Mouse (Mus musculus): ENCODE measurements around the gene Apobec2. TPM values are rescaled to one million over a fixed set of nuclear protein-coding genes. Genes with fewer than 3 reads are reported as not detected.

The Apobec2 gene
- polyA plus RNA-seq, 1 experiment from 2014 or later = 0.43 TPM

GRCm38 (mm10) chr17:48427852-48428530, 4.7 kb downstream of the Apobec2 start:
- no peaks in the 10 kb centered on the region for H3K9me3 ChIP-seq (ENCODE audit: control insufficient read depth, low read length)
- H3K4me3 ChIP-seq (replicated peaks; ENCODE audit: low read length) = no peak overlapping the region
- peaks cover 10% of the 10 kb centered on the region for H3K4me1 ChIP-seq (replicated peaks; ENCODE audit: control insufficient read depth, insufficient read depth, low read length)
- no peak for ATAC-seq
- H3K4me2 ChIP-seq (ENCODE audit: low read length) = no peak overlapping the region
- no peaks in the 10 kb centered on the region for H3K27me3 ChIP-seq (replicated peaks; ENCODE audit: control insufficient read depth, insufficient read depth, low read length)
- no peak overlapping the region for H3K27ac ChIP-seq (ENCODE audit: low read length)
- 86% methylated on average over 11 of the region's 11 CpGs for WGBS
- no peaks in the 10 kb centered on the region for H3K36me3 ChIP-seq (ENCODE audit: control insufficient read depth, insufficient read depth)
- no peak overlapping the region for H3K9ac ChIP-seq (replicated peaks; ENCODE audit: low read depth, low read length)

- WGBS = 79% methylated on average over 13 of the region's 13 CpGs
- no peak overlapping the region for H3K4me2 ChIP-seq (ENCODE audit: low read length)
- H3K9me3 ChIP-seq (ENCODE audit: control insufficient read depth, low read length) = no peaks in the 10 kb centered on the region
- no peak overlapping the region for H3K4me3 ChIP-seq (replicated peaks; ENCODE audit: low read length)
- H3K27ac ChIP-seq (ENCODE audit: low read length) = no peak overlapping the region
- H3K36me3 ChIP-seq (ENCODE audit: control insufficient read depth, insufficient read depth) = no peaks in the 10 kb centered on the region
- H3K9ac ChIP-seq (replicated peaks; ENCODE audit: low read depth, low read length) = no peak overlapping the region
- no peaks in the 10 kb centered on the region for H3K27me3 ChIP-seq (replicated peaks; ENCODE audit: control insufficient read depth, insufficient read depth, low read length)
- ATAC-seq = no peak
- H3K4me1 ChIP-seq (replicated peaks; ENCODE audit: control insufficient read depth, insufficient read depth, low read length) = peaks cover 7% of the 10 kb centered on the region; the same call in 1 of the 2 replicates
Observed at GRCm38 (mm10) chr17:48426991-48427750, 5.6 kb downstream of the Apobec2 start.

- Histone ChIP-seq H3K9ac (replicated peaks; ENCODE audit: low read depth, low read length) (0 out of 2 replicates have a peak overlapping the region, but pooled peaks have one; percentile 1), H3K4me2 (ENCODE audit: low read length) (no peak overlapping the region), H3K4me1 (replicated peaks; ENCODE audit: control insufficient read depth, insufficient read depth, low read length) (peaks cover 7% of the 10 kb centered on the region; the same call in 1 of the 2 replicates), H3K27me3 (replicated peaks; ENCODE audit: control insufficient read depth, insufficient read depth, low read length) (no peaks in the 10 kb centered on the region), H3K9me3 (ENCODE audit: control insufficient read depth, low read length) (no peaks in the 10 kb centered on the region), H3K36me3 (ENCODE audit: control insufficient read depth, insufficient read depth) (no peaks in the 10 kb centered on the region), H3K27ac (ENCODE audit: low read length) (no peak overlapping the region), H3K4me3 (replicated peaks; ENCODE audit: low read length) (no peak overlapping the region)
- ATAC-seq = no peak
- 18% methylated on average over 9 of the region's 9 CpGs for WGBS
Observed at GRCm38 (mm10) chr17:48425823-48426612, 6.7 kb downstream of the Apobec2 start.

GRCm38 (mm10) chr17:48424237-48424636, 8.5 kb downstream of the Apobec2 start:
- WGBS = 74% methylated on average over 9 of the region's 9 CpGs

GRCm38 (mm10) chr17:48419571-48419970, 13.2 kb downstream of the Apobec2 start:
- Histone ChIP-seq H3K9me3 (ENCODE audit: control insufficient read depth, low read length) (no peaks in the 10 kb centered on the region), H3K27ac (ENCODE audit: low read length) (no peak overlapping the region), H3K4me2 (ENCODE audit: low read length) (no peak overlapping the region), H3K4me1 (replicated peaks; ENCODE audit: control insufficient read depth, insufficient read depth, low read length) (no peaks in the 10 kb centered on the region), H3K27me3 (replicated peaks; ENCODE audit: control insufficient read depth, insufficient read depth, low read length) (no peaks in the 10 kb centered on the region), H3K9ac (replicated peaks; ENCODE audit: low read depth, low read length) (no peak overlapping the region), H3K4me3 (replicated peaks; ENCODE audit: low read length) (no peak overlapping the region), H3K36me3 (ENCODE audit: control insufficient read depth, insufficient read depth) (no peaks in the 10 kb centered on the region; the same call in 1 of the 2 replicates)
- ATAC-seq = no peak
- 63% methylated on average over 2 of the region's 2 CpGs for WGBS

More at GRCm38 (mm10) chr17:48424237-48424636, 8.5 kb downstream of the Apobec2 start:
- Histone ChIP-seq H3K4me3 (replicated peaks; ENCODE audit: low read length) (no peak overlapping the region), H3K27ac (ENCODE audit: low read length) (no peak overlapping the region), H3K4me1 (replicated peaks; ENCODE audit: control insufficient read depth, insufficient read depth, low read length) (peaks cover 7% of the 10 kb centered on the region; the same call in 1 of the 2 replicates), H3K9me3 (ENCODE audit: control insufficient read depth, low read length) (no peaks in the 10 kb centered on the region), H3K9ac (replicated peaks; ENCODE audit: low read depth, low read length) (no peak overlapping the region), H3K4me2 (ENCODE audit: low read length) (no peak overlapping the region), H3K36me3 (ENCODE audit: control insufficient read depth, insufficient read depth) (no peaks in the 10 kb centered on the region), H3K27me3 (replicated peaks; ENCODE audit: control insufficient read depth, insufficient read depth, low read length) (no peaks in the 10 kb centered on the region)
- ATAC-seq = no peak

- 94% methylated on average over 1 of the region's 1 CpGs for WGBS
- no peaks in the 10 kb centered on the region for H3K4me1 ChIP-seq (replicated peaks; ENCODE audit: control insufficient read depth, insufficient read depth, low read length)
- no peak overlapping the region for H3K9ac ChIP-seq (replicated peaks; ENCODE audit: low read depth, low read length)
- H3K9me3 ChIP-seq (ENCODE audit: control insufficient read depth, low read length) = no peaks in the 10 kb centered on the region
- H3K4me3 ChIP-seq (replicated peaks; ENCODE audit: low read length) = no peak overlapping the region
- no peak for ATAC-seq
- H3K27me3 ChIP-seq (replicated peaks; ENCODE audit: control insufficient read depth, insufficient read depth, low read length) = no peaks in the 10 kb centered on the region
- no peaks in the 10 kb centered on the region; the same call in 1 of the 2 replicates for H3K36me3 ChIP-seq (ENCODE audit: control insufficient read depth, insufficient read depth)
- no peak overlapping the region for H3K27ac ChIP-seq (ENCODE audit: low read length)
- no peak overlapping the region for H3K4me2 ChIP-seq (ENCODE audit: low read length)
Observed at GRCm38 (mm10) chr17:48418781-48419180, 13.9 kb downstream of the Apobec2 start.

- no peaks in the 10 kb centered on the region for H3K4me1 ChIP-seq (replicated peaks; ENCODE audit: control insufficient read depth, insufficient read depth, low read length)
- H3K9me3 ChIP-seq (ENCODE audit: control insufficient read depth, low read length) = no peaks in the 10 kb centered on the region
- no peak overlapping the region for H3K27ac ChIP-seq (ENCODE audit: low read length)
- no peak overlapping the region for H3K4me3 ChIP-seq (replicated peaks; ENCODE audit: low read length)
- no peak for ATAC-seq
- H3K27me3 ChIP-seq (replicated peaks; ENCODE audit: control insufficient read depth, insufficient read depth, low read length) = no peaks in the 10 kb centered on the region
- H3K4me2 ChIP-seq (ENCODE audit: low read length) = no peak overlapping the region
- no peaks in the 10 kb centered on the region; the same call in 1 of the 2 replicates for H3K36me3 ChIP-seq (ENCODE audit: control insufficient read depth, insufficient read depth)
- H3K9ac ChIP-seq (replicated peaks; ENCODE audit: low read depth, low read length) = no peak overlapping the region
- WGBS = 88% methylated on average over 7 of the region's 7 CpGs
Observed at GRCm38 (mm10) chr17:48418174-48418573, 14.6 kb downstream of the Apobec2 start.

GRCm38 (mm10) chr17:48417521-48417920, 15.2 kb downstream of the Apobec2 start:
- Histone ChIP-seq H3K9me3 (ENCODE audit: control insufficient read depth, low read length) (no peaks in the 10 kb centered on the region), H3K4me2 (ENCODE audit: low read length) (no peak overlapping the region), H3K27me3 (replicated peaks; ENCODE audit: control insufficient read depth, insufficient read depth, low read length) (no peaks in the 10 kb centered on the region), H3K4me1 (replicated peaks; ENCODE audit: control insufficient read depth, insufficient read depth, low read length) (no peaks in the 10 kb centered on the region), H3K9ac (replicated peaks; ENCODE audit: low read depth, low read length) (no peak overlapping the region), H3K36me3 (ENCODE audit: control insufficient read depth, insufficient read depth) (no peaks in the 10 kb centered on the region; the same call in 1 of the 2 replicates), H3K27ac (ENCODE audit: low read length) (no peak overlapping the region), H3K4me3 (replicated peaks; ENCODE audit: low read length) (no peak overlapping the region)
- ATAC-seq = no peak
- 93% methylated on average over 6 of the region's 6 CpGs for WGBS

All from forebrain, embryonic 16.5 days (tissue).